Mouse (Mus musculus): Measurements from ENCODE around the gene Ksr2.

The Ksr2 gene

DNA sequence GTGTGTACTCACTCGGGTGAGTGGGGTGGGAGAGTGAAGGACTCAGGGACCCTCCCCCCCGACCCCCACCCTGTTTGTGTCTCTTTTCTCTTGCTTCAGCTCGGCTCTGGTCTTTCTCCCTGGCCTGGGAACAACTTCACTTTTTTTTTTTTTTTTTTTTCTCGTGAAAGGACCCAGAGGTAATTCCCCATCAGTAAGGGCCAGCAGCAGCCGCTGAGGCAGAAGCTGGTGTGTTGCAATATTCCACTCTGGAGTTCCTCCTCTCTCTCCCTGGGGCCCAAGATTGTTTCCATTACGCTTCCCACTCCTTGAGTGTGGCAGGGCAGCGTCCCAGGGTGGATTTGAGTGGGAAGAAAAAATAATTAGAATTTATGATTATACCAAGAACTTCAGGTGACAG is 72.3 kb downstream of the Ksr2 start:
- no peak for DNase-seq

DNA sequence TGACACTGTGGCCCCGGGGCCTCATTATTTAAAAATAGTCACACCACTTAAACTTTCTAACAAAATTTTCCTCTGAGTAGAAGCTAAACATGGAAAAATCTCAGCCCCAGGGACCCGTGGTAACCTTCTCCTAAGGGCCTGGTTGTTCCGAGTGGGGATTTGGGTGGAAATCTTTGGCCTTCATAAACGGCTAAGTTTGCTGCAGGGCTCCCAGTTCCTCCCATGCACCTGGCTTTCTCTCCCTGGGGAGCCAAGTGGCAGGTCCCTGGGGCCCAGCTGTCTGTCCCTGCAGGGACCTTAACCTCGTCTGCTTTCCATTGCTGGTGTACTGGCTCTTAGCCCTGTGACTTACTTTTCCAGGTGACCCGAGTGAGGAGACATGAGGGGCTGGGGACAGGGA is 74.4 kb downstream of the Ksr2 start:
- DNase-seq: no peak

DNA sequence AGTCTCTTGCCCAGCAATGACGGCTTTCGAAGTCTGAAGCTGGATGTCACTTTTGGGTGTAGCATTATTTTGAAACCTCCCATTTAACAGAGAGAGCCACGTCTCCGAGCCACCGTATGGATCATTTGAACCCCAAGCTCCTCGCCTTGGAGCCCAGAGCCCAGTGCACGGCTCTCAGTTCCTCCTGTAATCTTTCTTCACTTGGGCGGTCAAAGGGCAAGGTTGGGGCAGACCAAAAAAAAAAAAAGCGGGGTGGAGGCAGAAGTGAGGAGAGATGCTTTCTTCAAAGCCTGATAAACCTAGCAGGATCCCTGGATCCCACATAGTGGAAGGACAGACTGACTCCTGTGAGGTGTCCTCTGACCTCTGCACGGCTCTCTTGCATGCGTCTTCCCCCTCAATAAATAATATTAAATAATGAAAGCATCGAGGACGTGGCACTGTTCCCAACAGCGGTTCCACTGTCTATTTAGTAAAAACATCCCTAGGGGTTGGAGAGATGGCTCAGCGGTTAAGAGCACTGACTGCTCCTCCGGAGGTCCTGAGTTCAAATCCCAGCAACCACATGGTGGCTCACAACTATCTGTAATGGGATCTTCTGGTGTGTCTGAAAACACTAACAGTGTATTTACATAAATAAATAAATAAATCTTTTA is 75.0 kb downstream of the Ksr2 start:
- DNase-seq: no peak

DNA sequence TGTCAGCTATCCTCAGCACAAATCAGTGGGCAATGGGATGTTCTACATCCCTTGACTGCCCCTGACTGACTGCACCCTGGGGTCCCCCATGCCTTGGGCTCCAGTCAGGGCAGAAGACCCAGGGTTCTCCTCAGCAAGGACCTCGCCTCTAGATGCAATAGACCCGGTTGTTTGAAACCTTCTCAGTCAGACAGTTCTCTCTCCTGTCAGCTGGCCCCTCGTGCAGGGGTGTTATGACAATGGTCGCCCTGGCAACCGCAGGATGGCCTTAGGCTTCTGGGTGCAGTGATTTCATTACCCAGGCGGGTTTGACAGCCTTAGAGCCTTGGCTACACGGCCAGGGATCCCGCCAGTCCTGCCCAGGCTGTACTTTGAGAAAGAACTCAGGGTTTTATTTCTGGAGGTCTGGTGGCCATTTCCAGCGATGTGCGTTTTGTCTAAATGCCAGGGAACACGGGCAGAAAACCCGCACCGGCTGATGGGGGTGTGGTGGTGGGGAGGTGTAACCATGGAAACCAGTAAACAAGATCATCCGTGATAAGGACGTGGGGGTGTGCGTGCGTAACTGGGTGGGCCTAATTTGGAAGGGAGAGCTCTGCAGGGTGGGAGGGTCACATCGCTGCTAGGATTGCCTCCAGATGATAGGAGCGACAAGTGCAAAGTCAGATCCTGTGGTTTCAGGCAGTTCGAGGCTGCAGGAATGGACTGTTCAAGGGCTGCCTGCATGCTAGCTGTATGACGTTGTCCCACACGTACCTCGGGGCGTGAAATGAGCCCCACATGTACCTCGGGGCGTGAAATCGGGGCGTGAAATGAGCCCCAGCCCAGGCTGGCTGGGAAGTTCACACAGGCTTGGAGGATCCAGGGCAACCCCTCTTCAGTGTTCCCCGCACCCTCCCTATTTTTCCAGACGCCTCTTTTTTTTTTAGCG is 79.4 kb downstream of the Ksr2 start:
- no peak for DNase-seq

DNA sequence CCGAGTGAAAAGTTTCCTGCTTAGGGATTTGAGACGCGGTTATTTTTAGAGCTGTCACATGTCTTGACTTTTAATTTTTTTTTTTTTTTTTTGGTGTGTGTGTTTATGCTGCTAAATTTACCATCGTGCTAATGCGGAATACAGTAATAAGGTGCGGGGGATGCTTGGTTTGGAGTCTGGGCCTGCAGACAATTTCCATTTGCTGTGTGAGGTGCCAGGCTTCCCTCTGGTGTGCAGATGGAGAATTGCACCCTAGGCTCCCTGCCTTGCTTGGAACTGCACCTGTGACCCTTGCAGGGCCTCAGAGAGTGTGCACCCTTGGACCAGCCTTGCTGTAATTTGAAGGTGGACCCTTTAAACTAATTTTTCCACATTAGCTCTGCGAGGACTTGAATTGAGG is 80.1 kb downstream of the Ksr2 start:
- peak; percentile 59 for DNase-seq

DNA sequence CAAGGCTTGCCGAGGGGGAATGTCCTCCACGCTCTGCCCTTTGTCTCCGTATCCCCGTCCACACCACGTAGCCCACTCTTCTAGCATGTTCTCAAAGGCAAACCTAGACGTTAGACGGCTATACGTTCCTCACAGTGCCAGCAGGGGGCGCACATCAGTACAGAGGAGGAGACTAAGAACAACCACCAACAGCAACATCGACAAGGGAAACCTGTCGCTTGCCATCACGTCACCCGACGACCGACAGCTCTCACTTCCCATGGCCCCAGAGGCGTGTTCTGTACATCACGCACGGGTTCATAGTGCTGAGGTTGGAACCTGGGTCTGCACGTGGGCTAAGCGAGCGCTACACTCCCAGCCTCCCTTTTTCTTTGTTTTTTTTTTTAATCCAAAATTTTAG is 83.3 kb downstream of the Ksr2 start:
- peak; percentile 50 for DNase-seq

DNA sequence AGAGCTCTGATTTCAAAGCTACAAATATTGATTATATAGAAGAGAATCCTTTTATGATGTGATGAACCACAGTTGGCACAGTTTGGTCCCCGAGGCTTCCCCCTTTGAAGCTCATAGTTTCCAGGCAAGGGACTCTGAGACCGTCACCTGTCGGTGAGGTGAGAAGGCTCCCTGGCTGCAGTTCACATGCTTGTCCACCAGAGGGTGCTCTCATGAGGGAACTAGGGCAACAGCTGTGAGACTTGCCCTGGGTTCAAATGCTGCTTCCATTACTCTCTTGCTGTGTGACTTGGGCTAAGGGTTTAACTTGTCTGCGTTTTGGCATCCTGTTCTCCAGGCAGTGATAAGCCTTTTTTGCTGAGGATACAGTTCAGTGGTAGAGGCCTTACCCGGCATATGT is 88.8 kb downstream of the Ksr2 start:
- DNase-seq: peak; percentile 63

DNA sequence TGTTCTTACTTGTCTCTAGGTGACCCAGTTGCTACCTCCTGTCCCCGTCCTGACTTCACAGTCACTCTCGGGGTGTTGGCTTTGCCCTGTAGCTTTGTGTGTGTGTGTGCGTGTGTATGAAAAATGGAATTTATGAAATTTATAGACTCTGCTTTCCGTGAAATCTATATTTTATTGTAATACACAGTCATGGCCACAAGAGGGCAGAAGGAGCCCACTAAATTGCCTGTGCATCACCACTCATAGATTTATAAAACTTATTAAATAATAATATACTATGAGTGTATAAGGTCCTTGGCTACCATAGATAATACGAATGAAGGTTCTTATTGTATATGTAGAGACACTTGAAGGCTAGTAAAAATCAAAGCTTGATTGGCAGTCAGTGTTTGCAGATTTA is 90.6 kb downstream of the Ksr2 start:
- DNase-seq: no peak

DNA sequence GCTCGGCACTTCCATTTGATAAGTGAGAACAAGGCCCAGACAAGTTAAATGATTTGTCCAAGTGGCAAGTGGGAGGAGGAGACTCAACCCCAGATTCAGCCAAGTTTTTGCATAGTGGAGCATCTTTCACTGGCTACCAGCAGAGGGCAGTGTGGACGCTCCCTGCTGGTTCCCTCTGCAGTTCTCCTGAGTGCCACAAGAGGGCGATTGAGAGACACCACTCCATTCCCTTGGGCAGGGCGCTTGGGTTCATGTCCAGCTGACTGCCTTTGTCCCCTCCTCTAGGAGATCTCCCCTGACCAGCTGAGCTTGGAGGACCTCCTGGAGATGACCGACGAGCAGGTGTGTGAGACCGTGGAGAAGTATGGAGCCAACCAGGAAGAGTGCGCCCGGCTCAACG is 91.4 kb downstream of the Ksr2 start:
- peak; percentile 67 for DNase-seq

DNA sequence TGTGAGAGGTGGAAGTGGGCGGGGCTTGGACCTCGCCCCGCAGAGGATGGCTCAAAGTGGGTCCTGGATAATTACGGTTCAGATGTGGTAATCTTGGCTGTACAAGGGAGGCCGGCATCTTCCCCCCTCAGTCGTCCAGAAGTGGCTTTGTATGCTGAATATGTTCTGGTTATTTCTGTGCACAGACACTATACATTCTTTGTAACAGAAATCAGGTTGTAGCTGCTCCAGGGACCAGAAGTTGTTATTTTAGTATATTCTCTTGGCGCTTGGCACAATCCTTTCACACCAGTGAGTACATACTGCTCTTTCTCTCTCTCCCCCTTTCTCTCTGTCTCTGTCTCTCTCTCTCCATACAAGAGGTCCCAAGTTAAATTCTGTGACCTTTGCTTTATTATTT is 92.0 kb downstream of the Ksr2 start:
- no peak for DNase-seq

DNA sequence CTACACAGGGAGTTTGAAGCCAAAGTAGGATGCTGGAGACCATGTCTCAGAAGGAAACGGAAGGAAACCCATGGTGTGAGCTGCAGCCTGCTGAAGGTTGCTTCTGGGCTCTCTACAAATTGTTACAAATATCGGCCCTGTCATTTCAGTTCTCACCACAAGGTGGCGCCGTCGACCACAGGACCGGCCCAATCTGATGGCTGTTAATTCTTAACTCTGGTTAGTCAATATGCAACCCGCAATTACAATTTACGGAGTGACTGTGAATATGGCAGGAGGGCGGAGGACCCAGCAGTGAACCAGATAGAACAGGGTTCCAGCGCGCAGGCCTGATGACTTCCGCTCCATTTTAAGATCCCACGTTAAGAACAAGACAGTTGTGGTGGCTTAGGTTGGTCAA is 92.6 kb downstream of the Ksr2 start:
- peak; percentile 65 for DNase-seq

DNA sequence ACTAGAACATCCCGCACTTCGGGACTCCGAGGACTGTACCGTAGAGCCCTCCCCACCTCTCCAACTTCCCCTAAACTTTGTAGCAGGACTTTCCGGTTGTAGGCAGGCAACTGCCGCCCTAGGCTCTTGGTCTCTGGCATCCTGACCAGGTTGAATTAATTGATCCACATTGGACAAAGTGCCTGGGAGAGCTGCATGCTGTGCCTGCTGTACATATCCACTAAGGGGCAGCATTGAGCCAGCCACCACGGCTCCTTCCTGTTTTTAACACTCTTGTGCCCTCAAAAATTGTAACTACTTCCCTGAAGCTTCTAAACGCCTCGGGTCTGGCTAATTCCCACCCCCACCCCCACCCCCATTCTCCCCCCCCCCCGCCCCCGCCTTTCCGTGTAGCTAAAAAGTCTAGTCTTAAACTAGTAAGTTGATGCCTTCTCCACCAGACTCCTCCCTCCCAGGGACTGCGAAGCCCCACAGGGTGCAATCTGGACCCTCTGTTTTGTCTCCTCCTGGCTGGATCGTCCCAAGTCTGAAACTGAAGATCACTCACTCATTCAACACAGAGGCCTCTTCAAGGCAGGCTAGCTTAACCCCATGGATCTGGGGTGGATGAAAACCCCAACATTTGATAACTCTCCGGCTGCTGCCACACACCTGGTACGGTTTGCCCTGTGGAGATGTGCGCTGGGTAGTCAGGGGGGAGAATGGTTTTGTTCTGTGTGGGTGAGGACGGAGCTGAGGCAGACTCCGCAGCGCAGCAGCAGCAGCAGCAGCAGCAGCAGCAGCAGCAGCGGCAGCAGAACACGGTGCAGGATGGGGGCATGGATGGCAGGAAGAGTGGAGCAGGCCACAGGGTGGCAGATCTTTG is 95.9 kb downstream of the Ksr2 start:
- peak; percentile 76 for DNase-seq

DNA sequence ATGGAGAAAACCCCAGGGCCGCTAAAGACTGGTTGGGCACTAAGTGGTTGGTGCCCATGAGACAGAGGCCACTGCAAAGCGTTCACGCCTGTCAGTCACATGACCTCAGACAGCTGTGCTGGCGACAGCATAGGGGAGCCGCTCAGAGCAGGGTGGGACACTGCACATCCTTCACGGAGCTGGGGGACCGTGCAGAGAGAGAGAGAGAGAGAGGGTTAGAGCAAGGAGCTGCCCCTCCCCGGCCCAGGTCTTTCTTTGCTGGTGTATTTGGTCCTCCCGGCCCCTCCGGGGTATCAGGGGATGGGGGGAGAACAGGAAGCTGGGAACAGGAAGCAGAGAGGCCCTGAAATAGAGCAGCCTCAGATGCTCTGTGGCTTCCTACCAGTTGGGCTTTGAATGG is 97.1 kb downstream of the Ksr2 start:
- DNase-seq: peak; percentile 70

DNA sequence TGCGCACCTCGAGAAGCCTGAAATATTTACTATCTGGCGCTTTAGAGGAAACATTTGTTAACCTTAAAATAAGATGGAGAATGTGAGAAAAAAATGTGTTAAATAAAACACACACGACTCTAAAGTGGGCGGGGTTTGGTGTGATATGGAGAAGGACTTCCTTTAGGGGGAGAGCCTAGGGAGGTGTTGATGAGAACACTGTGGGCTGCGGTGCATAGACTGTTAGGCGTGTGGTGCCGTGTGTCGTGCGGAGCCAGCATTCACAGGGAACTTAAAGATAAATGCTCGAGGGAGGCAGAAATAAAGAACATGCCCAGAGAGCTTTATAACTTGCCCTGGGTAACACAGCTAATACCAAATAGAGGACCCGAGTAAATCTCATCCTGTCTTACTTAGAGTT is 101.6 kb downstream of the Ksr2 start:
- DNase-seq: no peak

DNA sequence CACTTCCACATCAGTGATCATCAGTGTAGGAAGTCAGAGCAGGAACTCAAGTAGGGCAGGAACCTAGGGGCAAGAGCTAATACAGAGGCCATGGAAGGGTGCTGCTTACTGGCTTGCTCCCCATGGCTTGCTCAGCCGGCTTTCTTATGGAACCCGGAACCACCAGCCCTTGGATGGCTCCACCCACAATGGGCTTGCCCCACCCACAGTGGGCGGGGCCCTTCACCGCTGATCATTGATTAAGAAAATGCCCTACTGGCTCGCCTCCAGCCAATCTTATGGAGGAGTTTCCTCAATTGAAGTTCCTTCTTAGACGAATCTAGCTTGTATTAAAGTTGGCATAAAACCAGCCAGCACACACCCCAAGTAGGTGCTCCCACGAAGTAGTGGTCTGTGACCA is 102.1 kb downstream of the Ksr2 start:
- DNase-seq: peak; percentile 21

DNA sequence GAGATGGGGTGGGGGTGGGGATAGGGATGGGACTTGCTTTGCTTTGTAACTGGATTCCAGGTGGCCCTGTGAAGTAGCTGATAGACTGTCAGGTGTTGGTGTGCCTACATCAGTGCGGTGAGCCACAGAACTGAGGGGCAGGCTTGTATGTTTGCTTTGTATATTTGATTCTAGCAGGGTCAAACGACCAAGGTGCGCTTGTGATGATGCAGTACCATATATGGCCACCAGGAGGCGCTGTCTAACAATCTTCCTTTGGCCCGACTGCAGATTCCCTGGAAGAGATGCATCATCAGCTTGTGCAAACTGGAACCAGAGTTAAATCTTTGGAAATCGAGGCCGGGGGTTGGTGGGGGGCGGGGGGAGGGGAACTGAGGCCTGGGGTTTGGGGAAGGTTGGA is 102.8 kb downstream of the Ksr2 start:
- DNase-seq: peak; percentile 71

DNA sequence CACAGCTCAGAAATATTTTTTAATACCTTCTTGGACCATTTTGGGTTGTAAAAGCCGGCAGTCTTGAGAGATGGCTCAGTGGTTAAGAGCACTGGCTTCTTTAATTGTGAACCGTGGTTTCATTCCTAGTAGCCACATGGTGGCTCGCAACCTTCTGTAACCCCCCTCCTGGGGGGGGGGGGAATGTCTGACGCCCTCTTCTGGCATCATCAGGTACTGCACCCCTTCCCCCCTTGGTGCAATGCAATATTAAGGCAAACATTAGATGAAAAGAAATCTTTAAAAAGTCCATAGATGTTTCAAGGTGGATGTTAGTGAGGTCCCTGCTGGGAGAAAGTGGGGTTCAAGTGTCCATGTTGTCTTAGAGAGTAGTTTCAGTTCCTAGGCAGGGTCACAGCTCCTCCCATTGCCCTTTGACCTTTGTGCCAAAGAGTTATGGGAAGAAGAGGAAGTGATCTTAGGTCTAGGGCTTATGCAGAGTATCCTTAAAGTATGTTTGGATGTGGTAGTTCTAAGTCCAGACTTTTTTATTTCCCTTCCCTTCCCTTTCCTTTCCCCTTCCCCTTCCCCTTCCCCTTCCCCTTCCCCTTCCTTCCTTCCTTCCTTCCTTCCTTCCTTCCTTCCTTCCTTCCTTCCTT is 106.2 kb downstream of the Ksr2 start:
- DNase-seq: no peak

DNA sequence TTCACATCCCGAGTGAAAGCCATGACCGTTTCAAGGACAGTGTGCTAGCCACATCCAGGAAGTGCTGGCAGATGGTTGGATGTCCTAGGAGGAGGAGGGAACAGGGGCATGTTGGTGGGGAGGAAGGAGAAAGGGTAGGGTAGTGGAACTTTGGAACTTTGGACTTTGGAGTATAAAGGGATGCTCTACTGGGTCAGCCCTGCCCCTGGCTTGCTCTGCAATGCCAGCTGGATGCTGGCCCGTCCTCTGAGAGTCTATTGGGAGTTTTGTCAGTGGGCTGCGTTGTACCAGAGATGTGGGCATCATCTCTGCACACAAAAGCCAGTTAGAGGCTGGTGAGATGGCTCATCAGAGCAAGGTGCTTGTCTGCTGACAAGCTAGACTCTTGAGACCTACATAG is 107.4 kb downstream of the Ksr2 start:
- DNase-seq: no peak

DNA sequence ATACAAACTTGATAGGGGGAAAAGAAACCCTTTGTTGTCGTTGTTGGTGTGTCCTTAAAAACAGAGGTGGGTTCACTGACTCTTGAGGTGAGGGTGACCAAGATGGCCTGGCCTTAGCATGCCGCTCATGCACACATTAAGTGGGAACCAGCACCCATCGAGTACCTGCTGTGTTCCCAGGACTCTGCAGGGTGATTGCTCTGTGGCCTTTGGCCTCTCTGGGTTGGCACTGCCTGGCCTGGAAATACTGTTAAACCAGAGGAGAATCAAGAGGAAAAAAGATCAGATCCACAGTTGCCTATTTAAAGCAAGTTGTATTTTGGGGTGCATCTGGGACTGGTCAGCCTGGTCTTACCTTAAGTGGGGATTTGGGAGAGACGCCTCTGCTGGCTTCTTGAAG is 107.9 kb downstream of the Ksr2 start:
- DNase-seq: no peak

DNA sequence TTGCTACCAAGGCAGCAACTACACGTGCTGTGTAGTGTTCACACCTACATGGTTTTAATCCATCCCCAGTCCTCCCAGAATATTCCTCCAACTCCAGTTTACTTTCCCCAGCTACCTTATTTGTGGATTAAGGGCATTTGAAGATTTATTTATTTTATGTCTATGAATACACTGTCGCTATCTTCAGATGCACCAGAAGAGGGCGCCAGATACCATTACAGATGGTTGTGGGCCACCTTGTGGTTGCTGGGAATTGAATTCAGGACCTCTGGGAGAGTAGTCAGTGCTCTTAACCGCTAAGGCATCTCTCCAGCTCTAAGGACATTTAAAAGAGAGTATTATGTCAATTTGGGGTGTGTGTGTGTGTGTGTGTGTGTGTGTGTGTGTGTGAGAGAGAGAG is 108.7 kb downstream of the Ksr2 start:
- DNase-seq: no peak

DNA sequence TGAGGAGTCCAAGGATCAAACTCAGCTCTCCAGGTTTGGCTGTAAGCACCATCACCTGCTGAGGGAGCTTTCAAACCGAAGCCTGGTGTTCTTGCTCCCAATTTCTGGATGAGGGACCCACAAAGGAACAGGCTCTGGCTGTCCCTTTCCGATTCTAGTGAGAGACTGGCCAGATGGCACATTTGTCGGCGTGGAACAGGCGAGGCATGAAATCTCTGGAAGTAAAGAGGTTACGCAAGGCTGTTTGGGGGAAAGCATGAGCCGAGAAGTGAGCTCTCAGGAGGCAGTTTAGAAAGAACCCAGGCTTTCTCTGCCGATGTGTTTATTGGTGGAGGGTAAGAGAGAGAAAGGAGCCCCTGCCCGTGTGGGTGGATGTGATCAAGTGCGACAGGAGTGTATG is 109.2 kb downstream of the Ksr2 start:
- no peak for DNase-seq

DNA sequence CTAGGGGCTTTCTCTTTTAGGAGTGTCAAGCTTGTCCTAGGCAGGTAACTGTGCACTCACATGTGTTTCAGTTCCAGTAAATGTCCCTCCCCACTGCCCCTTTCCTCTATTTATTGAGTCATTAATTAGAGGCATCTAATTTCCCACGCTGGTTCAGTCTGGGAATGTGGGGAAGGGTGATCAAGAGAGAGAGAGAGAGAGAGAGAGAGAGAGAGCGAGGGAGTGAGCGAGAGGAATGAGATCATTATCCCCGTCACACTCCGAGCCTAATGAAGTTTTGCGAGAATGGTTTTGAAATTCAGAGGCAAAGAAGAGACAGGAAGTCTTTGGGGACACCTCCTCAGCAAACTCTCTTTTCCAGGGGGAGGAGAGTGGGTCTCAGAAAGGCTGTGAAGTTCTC is 117.2 kb downstream of the Ksr2 start:
- DNase-seq: no peak

DNA sequence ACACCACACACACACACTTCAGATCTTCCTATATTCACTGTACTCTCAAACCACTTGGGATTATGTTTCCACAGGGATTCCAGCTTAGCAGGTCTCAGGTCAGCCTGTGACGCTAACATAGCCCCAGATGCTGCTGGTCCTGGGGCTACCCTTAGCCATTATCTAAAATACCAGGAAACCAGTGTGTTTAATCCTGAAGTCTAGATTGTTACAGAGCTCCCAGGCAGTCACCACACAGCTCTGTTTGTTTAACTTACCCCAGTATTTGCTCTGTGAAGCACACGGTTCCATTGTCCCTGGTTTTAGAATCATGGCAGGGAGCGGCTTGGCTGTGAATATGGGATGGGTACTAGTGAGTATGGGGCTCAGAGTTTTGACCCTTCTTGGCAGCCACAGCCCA is 125.4 kb downstream of the Ksr2 start:
- no peak for DNase-seq

Measured in thymus, postnatal 14 days (tissue).